In genomic region chr11:50207344-50207743, GRCm38 (mm10) we compare ENCODE assay signal across 15 mouse cellular contexts.
"Had no signal": no experiment of that assay in that cellular context is flagged by ENCODE, and none has a peak within 500 bp of the region (broad histone marks: within the 10 kb centered on the region; RNA-seq: fewer than 3 reads in every experiment).

No protein-coding gene starts in this region.

- H3K27me3 ChIP-seq: limb, embryonic 12.5 days; limb, embryonic 15.5 days; liver, embryonic 12.5 days; midbrain, embryonic 13.5 days had no signal

- DNase-seq: kidney, adult 9 months; kidney, postnatal 14 days; kidney, postnatal 4 days; left cerebral cortex, postnatal 4 days; lung, adult 2 months; lung, postnatal 14 days; lung, postnatal 4 days; thymus, adult 18-20 months; thymus, postnatal 36 days had no signal

- ATAC-seq: liver, embryonic 12.5 days; midbrain, embryonic 13.5 days; midbrain, embryonic 16.5 days had no signal

- H3K4me3 ChIP-seq: limb, embryonic 12.5 days; limb, embryonic 15.5 days; liver, embryonic 12.5 days; midbrain, embryonic 10.5 days; midbrain, embryonic 13.5 days had no signal

- H3K27ac ChIP-seq: limb, embryonic 12.5 days; limb, embryonic 15.5 days; liver, embryonic 12.5 days; midbrain, embryonic 10.5 days; midbrain, embryonic 13.5 days had no signal

- H3K9me3 ChIP-seq: limb, embryonic 12.5 days; limb, embryonic 15.5 days; liver, embryonic 12.5 days; midbrain, embryonic 10.5 days; midbrain, embryonic 13.5 days had no signal

- H3K9ac ChIP-seq: limb, embryonic 12.5 days; limb, embryonic 15.5 days; liver, embryonic 12.5 days; midbrain, embryonic 13.5 days had no signal

- H3K4me2 ChIP-seq: limb, embryonic 12.5 days; limb, embryonic 15.5 days; midbrain, embryonic 13.5 days had no signal
